Mouse (Mus musculus) mature B cell (primary cell): ENCODE results near the gene Ppp4r1.

Experiments used
- in situ Hi-C: fragments of 300-500 bp; cut with MboI; formaldehyde crosslinking; loops from 2 replicates; pipeline ENCODE4 v1.14.3; 2019

Gene Ppp4r1

DNA sequence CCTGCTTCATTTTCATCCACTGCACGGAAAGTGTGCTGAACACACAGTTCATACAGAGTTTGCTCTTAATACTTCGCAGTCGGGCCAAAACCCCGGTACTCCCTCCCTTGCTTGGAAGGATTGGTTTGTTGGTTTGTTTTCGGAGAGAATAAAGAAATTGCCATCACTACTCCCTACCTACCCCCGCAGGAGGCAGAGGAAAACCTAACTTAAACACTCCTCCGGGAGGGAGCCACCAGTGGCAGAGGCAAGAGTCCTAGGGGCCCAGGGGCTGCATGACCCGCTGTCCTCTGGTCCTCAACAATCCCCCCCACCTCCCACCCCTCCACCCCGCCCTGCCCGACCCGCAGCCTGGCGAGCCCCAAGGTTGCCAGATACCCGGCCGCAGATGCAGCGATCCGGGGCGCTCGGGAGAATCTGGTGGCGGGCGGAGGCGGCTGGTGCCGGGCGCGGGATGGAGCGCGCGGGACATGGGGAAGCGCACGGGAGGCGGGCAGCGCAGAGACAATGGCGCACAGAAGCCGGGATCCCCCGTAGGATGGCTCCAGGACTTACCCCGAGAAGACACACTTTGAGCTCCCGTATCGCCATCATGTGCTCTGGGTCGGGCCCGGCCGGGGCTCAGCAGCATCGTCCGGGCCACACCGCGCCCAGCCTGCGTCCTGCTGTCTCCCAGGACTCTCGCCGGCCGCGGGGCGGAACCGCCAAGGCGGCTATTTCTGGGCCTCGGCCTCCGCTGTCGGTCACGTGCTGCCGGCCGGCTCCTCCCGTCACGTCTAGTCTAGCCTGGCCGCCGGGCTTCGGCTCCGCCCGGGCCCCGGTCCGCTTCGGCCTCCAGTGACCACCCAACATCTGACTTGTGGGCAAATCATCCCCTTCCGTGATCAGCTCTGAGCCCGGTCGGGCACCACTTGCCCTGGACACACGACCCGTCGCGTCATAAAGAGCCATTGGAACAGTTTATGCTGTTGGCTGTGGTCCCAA lies 10.1 kb upstream of the Ppp4r1 start, which contains the start of gene Rab31:
Rab31 (minus strand) TSS at position 802 of the 984 bp plus-strand sequence.
- in situ Hi-C loops, result no loop called here

DNA sequence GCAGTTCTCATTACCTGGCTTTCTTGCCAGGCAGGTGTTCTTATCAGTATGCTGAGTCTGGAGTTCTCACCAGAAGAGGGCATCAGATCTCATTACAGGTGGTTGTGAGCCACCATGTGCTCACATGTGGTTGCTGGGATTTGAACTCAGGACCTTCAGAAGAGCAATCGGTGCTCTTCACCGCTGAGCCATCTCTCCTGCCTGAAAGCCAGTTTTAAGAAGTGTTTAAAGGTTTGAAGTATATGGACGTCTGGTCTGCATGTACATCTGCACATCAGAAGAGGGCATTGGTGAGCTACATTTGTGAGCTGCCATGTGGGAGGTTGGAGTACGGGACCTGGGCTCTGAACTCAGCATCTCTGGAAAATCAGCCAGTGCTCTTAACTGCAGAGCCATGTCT lies 8.8 kb upstream of the Ppp4r1 start:
- in situ Hi-C loops, result no loop called here

DNA sequence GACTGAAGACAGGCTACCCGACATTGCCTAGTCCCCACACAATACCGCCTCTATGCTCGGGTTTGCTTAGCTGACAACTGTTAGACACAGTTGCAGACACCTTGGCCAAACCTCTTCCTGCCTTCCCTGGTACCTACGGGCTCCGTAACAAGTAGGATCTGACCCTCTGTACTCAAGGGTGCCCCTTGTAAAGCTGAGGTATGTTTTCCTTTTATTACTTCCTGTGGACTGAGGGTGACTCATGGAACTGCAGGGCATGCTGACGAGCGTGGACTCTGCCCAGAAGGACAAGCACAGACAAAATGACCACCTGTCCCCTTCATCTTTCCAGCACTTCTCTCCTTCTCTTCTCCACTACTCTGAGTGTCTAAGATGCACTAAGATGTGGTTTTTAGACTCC lies 7.9 kb upstream of the Ppp4r1 start:
- in situ Hi-C loops, result no loop called here

DNA sequence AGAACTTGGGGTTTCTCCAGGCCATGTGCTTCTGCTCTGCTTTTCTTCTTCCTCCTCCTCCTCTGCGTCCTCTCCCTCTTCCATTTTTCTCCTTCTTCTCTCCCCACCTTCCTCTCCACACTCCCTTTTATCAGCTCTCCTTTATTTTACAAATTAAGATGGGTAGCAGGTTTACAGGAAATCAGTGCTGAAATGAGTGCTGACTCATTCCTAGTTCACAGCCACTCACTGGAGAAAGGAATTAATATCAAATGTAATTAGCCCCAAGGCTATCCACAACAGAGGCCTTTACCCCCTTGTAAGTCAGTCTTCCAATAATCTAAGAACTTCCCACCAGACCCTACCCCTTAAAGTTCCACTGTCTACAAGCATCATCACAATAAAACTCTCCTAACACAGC lies 6.1 kb upstream of the Ppp4r1 start:
- in situ Hi-C loops, result no loop called here

DNA sequence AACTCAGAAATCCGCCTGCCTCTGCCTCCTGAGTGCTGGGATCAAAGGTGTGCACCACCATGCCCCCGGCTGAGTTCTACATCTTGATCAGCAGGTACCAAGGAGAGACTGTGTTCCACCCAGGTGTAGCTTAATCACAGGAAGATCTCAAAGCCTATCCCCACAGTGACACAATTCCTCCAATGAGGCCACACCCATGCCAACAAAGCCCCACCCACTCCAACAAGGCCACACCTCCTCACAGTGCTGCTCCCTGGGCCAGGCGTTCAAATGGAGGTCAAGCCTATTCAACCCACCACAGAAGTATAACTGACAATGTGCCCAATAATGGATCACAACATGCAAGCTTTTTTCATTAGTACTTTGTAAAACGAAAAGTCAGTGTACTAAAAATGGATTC lies 4.9 kb upstream of the Ppp4r1 start:
- in situ Hi-C loops, result no loop called here

DNA sequence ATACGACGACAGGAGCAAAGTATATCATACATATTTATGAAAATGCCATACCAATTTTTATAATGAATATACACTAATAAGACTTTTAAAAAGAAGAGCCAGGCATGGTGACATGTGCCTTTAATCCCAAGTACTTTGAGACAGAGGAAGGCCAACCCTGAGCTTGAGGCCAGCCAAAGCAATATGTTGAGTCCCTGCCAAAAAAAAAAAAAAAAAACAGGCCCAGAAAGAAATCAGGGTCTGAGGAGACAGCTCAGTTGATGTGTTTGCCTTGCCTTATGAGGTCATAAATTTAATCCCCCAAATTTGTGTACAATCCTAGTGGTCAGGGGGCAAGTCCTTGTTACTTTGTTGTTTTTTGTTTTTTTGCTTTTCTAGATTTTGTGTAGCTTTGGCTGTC lies 1.4 kb upstream of the Ppp4r1 start:
- in situ Hi-C loops, result no loop called here

DNA sequence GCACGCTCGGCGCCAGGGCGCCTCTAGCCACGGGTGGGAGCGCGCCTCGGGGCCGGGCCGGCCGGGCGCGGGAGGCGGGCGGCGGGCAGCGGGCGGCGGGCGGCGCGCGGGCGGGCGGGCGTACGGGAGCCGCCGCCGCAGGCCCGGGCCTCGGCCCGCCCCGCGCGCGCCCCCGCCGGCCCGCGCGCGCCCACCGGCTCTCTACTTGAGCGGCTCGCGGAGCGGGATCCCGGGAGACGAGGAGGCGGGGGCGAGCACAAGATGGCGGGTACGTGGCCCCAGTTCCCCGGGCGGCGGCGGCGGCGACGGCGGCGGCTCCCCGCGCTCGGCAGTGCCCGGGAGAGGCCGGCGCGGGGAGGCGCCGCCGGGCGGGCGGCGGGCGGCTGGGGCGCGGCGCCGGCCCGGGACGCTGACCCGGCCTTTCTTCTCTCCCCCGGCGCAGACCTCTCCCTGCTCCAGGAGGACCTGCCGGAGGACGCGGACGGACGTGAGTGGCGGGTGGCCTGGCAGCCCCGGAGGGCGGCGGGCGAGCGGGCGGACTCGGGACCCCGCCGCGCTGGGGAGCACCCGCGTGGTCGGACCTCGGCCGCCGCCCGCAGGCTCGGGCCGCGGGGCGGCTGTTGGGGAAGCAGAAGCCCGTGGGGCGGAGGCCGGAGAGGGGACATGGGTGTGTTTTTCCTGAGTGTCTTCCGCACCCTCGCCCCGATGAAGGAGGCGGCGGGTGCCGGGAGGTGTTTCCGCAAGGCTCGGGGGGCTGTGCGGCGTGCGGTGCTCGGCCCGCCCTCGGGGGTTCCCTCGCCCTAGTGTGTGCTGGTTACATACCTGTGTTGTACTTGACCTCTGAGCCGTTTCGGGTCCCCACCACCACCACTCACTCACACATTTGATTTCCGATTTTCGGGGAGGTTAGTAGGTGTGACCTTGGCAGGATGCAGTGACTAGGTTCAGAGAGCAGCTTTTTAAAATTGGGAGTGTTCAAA lies 1.1 kb downstream of the Ppp4r1 start:
- in situ Hi-C loops, result no loop called here

DNA sequence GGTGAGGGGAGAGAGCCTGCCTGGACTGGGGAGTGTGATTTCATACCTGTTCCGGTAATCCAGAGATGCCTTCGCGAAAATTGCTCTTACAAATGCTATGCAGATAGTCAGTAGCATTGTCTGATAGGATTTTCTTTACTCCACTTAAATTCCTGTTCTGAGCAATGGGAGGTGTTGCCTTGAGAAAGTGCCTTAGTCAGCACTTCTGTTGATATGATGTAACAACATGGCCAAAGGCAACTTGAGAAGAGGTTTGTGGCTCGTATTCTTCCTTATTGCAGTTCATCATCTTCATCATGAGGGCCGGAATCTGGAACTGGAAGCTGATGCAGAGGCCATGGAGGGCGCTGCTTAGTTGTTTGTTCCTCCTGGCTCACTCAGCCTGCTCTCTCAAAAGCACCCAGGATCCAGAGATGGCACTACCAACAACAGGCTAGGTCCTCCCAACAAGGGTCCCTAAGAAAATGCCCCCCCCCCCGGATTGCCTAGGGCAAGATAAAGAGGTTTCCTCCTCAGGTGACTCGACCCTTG lies 2.3 kb downstream of the Ppp4r1 start:
- in situ Hi-C loops, result no loop called here

DNA sequence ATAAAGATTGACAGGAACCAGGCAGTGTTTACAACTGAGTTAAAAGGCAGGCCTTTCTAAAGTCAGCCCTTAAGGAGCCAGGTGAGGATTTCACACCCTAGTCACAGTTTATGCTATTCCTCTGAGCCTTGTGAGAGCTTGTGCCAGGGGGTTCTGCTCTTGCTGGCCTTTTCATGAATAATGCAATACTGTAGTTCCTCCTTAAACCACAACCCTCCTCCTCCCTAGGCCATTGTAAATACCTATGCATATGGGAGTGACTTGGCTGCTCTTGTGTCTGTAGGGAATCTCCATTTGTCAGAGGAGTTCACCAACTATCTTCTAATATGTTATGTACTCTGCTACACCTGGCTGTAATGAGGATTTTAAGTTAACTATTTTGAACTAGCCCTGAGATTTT lies 3.3 kb downstream of the Ppp4r1 start:
- in situ Hi-C loops, result no loop called here

DNA sequence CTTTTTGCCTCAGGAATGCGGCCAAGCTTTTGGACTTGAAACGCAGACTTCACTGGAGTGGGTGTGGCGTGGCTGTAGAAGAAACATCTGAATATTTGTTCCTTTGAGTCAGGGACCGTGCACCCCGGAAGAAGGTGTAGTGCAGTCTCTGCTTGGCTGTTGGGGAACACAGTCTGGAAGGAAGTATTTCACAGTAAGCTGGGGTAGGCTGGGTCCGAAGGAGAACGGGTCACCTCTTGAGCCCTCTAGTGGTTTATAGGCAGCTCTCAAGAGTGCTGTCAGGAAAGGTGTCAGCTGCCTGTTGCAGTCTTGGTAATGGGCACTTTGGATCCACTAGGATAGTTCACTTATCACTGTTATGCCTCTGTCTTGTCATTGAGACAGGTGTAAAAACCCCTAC lies 3.9 kb downstream of the Ppp4r1 start:
- in situ Hi-C loops, result no loop called here

DNA sequence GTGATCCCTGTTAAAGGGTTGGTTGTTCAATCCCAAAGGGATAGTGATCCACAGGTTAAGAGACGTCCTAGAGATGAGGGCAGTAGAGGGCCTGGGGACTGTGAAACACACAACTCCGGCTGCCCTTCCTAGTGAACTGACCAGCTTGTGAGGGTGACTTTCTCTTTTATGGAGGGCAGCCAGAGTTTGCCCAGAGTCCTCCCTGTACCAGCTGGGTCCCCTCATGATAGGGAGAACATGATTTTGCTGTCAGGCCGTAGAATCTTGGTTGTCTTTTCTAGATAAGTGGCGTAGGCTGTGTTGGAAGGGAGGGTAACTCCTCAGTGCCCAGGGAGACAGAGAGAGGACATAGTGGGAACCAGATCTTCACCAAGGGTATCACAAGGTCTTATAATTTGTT lies 4.9 kb downstream of the Ppp4r1 start:
- in situ Hi-C loops, result no loop called here

DNA sequence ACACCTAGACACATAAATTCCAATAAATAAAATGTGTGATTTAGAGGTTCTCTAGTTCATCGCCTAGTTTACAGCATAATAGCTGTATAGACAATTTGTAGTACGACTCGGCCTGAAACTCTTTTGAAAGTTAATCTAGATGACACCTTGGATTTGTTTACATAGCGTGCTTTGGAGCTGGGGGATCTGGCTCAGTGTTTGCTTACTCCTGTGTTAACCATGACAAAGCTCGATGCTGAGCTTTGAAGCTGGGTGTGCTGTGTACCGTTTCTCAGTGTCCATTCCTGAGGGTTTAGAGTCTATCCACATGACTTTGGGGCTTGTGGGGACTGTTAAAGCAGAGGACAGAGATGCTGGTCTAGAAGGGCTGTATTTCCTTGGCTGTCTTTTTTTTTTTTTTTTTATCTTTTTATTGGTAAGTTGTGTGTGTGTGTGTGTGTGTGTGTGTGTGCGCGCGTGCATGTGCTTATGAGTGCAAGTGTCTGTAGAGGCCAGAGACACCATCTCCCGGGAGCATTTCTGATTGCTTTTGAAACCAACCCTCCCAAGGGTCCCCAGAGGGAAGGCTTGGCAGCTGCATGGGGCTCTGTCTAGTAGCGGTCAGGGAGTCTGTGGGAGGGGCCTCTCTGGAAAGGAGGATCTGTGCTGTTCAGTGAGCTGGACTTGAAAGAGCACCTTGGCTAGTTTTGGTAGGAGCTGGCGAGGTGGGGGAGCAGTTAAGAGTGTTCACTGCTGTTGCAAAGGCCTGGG lies 6.3 kb downstream of the Ppp4r1 start:
- in situ Hi-C loops, result no loop called here

DNA sequence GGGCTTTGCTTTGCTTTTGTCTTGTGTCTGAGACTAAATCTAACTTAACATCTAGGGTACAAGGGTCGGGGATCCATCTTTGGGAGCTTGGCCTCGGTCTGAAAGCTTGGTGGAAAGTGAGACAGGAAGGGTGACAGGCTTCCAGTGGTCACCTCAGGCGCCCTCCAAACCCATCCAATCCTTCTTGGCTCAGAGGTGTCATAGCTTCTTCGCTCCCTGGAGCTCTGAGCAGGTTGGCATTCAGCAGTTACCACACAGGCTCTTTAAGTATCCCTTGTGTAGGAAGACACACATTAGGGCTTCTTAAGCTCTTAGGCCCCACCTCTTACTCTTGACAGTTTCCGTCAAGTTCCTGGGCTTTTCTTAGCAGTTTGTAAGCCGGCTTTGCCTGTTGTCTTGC lies 7.2 kb downstream of the Ppp4r1 start:
- in situ Hi-C loops, result no loop called here

DNA sequence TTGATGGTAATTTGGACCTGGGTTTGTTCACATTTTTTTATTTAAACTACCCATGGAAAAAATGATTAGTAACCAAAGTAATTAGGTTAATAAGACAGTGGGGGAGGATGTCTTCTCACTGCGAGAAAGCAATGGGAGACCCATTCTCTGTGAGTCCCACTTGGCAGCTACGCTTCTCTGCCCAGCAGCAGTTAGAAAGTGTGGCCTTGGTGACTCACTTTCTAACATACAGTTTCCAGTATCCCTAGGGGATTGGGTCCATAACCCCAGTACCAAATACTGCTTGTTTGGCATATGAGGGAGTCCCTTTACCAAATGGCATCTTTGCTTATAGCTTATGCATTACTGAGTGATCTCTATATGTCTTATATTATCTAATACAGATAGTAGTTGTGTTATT lies 8.8 kb downstream of the Ppp4r1 start:
- in situ Hi-C loops, result no loop called here

DNA sequence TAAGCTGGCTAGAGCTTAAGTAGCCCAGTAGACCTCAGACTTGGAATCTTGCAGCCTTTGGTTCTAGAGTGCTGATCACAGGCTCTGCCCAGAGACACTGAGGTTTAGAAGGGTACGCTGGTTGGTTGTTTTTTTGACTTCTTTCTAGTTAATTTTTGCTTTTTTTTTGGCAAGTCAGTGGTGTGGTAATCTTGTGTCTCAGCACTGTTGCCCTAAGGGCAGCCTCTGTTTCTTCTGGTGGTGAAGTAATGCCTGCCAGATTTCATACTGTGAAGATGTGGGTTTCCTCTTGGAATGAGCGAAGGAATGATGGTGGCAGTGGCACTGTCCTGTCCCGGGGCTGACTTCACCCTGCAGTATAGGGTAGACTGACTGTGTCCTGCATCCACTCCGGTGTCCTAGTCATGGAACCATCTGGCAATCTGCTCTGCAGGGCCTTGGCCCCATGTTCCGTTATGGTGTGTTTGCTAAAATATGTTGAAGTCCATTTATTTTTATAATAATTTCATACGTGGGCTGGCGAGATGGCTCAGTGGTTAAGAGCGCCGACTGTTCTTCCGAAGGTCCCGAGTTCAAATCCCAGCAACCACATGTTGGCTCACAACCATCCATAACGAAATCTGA lies 11.0 kb downstream of the Ppp4r1 start:
- in situ Hi-C loops, result no loop called here

DNA sequence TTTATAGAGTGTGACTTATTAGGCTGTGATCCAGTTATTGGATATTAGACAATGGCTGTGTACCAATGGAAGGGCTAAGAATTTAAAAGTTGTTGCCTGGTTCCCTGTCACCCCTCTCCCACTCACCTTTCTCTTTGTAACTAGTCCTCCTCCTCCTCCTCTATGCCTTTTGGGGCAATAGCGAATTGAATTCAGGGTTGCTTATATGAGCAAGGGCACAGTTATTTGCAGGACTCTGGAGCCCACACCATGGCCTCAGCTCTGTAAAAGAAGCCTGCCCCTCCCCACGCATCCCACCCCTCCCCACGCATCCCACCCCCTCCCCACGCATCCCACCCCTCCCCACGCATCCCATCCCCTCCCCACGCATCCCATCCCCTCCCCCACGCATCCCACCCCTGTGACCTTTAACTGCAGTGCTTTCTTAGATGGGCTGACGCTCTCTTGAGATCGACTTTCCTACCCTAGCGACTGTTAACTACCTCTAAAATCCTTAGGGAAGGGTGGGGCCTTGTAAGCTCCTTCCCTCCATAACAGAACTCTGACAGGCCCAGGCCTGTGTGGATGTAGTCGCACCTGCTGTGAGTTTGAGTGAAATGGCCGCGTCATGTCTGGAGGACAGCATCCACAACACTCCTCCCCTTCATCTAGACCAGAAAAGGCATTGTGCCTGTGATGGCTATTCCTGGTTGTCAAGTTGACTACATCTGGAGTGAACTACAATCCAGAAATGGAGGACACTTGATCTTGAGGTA lies 11.9 kb downstream of the Ppp4r1 start:
- in situ Hi-C loops, result no loop called here

DNA sequence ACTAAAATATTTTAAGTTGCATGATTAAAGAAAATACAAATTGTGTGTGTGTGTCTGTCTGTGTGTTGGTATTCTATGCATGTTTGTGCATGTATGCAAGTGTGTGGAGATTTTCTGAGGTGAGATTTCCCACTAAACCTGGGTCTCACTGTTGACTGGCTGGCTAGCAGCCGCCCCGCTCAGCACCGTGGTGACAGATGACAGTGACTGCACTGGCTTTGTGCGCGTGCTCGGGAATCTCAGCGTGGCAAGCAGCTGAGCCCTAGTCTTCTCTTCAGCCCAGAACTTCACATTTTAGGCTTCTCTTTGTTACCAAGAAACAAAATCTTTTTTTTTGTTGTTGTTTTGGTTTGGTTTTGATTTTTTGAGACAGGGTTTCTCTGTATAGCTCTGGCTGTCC lies 13.7 kb downstream of the Ppp4r1 start:
- in situ Hi-C loops, result no loop called here

DNA sequence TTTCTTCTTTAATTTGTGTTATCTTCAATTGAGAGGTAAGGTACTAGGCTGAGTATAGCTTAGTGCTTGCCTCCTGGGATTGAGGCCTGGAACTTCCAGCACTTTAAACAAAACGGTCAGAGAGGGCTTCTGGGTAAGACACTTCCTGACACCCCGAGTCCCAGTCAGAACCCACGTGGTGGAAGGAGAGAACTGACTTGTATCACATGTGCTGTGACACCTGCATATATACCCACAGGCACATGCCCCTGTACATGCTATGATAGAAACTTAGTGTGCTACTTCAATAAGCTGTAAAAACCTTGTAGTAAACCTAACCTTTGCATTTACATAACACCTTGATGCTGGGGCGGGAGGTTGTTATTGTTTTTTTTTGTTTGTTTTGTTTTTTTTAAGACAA lies 16.1 kb downstream of the Ppp4r1 start:
- in situ Hi-C loops, result no loop called here

DNA sequence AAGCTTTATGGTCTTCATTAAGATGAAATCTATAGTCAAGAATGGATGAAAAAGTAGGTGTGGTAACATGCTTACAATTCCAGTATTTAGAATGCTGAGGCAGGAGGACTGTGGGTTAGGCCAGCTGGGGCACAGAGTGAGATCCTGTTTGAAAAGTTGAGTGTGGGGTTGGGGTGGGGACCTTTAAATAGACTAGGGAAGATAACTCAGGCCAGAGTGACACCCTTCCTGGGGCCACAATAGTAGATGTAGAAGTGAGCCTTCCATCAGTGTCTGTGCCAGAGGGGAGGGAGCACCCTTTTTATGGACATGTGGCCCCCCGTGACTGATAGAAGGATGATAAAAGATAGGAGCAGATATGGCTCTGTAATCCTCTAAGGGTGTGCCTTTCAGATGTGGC lies 17.0 kb downstream of the Ppp4r1 start:
- in situ Hi-C loops, result no loop called here

DNA sequence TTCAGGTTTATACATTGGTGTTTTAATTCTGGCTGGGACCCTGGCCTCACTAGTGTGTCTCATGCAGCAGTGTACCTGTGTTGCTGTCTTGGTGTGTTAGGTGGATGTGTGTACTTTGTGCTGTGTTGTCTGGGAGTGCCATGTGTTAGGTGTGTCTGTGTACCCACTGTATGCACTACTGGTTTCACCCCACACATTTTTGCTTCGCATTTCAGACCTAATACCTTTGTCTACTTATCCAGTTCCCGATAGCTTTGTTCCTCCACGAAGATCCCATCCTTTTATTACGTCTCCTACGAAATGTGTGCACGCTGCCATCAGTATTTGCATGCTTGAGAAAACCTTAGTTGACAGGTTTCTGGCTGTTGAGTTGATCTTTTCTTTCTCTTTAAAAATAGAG lies 18.1 kb downstream of the Ppp4r1 start:
- in situ Hi-C loops, result no loop called here
